Mouse (Mus musculus) c-Kit-negative CD71-positive TER-119-positive erythroid progenitor cells, embryonic 14.5 days (primary cell): ENCODE results near the gene Rsph1.

Experiments
- DNase-seq: peaks from one replicate; pipeline ENCODE4 v3.0.0-alpha.2; 2013; ENCODE audit warnings: low read depth, low spot score

The Rsph1 gene

GRCm38 (mm10) chr17:31304895-31305775 lies 28.0 kb upstream of the Rsph1 start:
- no peak for DNase-seq

GRCm38 (mm10) chr17:31303401-31303800 lies 26.2 kb upstream of the Rsph1 start:
- DNase-seq, result no peak

- DNase-seq, result no peak
Measured at GRCm38 (mm10) chr17:31300736-31301135, 23.6 kb upstream of the Rsph1 start.

- no peak for DNase-seq
Measured at GRCm38 (mm10) chr17:31299981-31300380, 22.8 kb upstream of the Rsph1 start.

- DNase-seq, result no peak
Measured at GRCm38 (mm10) chr17:31298419-31299209, 21.4 kb upstream of the Rsph1 start.

- no peak for DNase-seq
Measured at GRCm38 (mm10) chr17:31297521-31297939, 20.3 kb upstream of the Rsph1 start.

- DNase-seq, result no peak
Measured at GRCm38 (mm10) chr17:31295892-31296781, 19.0 kb upstream of the Rsph1 start.

- DNase-seq, result no peak
Measured at GRCm38 (mm10) chr17:31295215-31295891, 18.2 kb upstream of the Rsph1 start.

GRCm38 (mm10) chr17:31294363-31295214 lies 17.4 kb upstream of the Rsph1 start:
- DNase-seq, result no peak

- DNase-seq, result no peak
Measured at GRCm38 (mm10) chr17:31290859-31291258, 13.7 kb upstream of the Rsph1 start.

- no peak for DNase-seq
Measured at GRCm38 (mm10) chr17:31290311-31290710, 13.1 kb upstream of the Rsph1 start.

GRCm38 (mm10) chr17:31288999-31289726 lies 12.0 kb upstream of the Rsph1 start:
- DNase-seq, result no peak

GRCm38 (mm10) chr17:31287216-31287615 lies 10.0 kb upstream of the Rsph1 start:
- no peak for DNase-seq

- DNase-seq, result no peak
Measured at GRCm38 (mm10) chr17:31286492-31286891, 9.3 kb upstream of the Rsph1 start, which contains the start of gene Slc37a1. TSS of gene Slc37a1 (plus strand) at chr17:31286792.

GRCm38 (mm10) chr17:31285867-31286266 lies 8.7 kb upstream of the Rsph1 start:
- DNase-seq, result no peak

- DNase-seq, result no peak
Measured at GRCm38 (mm10) chr17:31282687-31283053, 5.5 kb upstream of the Rsph1 start.

GRCm38 (mm10) chr17:31281830-31282686 lies 4.9 kb upstream of the Rsph1 start:
- DNase-seq, result no peak

GRCm38 (mm10) chr17:31280269-31280668 lies 3.1 kb upstream of the Rsph1 start:
- DNase-seq, result no peak
